Mouse (Mus musculus) spleen, adult 2 months (tissue): ENCODE results near the gene Gng12.

Experiments
- CTCF ChIP-seq: fragments of 200-500 bp; IDR thresholded peaks from 2 replicates; pipeline ENCODE4 v1.5.1; 2011; ENCODE audit warnings: mild to moderate bottlenecking, inconsistent platforms; ENCODE audit not compliant: insufficient read depth, insufficient read length, insufficient replicate concordance; ENCODE audit errors: extremely low read depth
- POLR2A ChIP-seq: fragments of 200-500 bp; IDR thresholded peaks from 2 replicates; pipeline ENCODE4 v1.6.1; 2011; ENCODE audit warnings: low read depth, low read length, inconsistent platforms

GRCm38 (mm10) chr6:66906244-66906643, 10.0 kb downstream of the Gng12 start:
- TF ChIP-seq CTCF (no peak), POLR2A (no peak)
